Mouse (Mus musculus): ENCODE results near the gene Adh6a.

DNA sequence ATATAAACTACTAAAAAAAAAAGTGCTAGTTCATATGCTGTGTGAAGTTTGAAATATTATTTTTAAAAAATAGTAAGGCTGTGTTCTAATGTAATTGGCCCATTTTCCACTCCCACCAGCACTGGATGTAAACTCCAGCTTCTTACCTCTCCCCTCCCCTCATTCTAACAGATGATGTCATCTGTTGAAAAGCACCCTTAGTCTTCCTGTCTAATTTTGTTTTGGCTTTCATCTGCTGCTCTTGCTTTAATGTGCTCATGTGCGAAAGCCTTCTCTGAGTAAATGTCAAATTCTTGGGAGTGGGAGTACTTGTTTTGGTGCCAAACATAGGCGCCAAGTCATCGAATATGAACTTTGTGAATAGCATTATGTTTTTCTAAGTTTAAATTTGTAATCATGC lies 48.4 kb upstream of the Adh6a start:
- TF ChIP-seq EP300 (IDR thresholded peaks at IDR 0.05; ENCODE audit: insufficient read depth, low read depth, low read length), result no peak
- TF ChIP-seq CTCF (IDR thresholded peaks at IDR 0.05), result no peak
- TF ChIP-seq POLR2A (IDR thresholded peaks at IDR 0.05; ENCODE audit: insufficient read depth, low read depth, low read length), result no peak
